Mouse (Mus musculus) G1E (cell line): Measurements from ENCODE around the gene Casq1.

Source experiments
- CTCF ChIP-seq: IDR thresholded peaks from 2 replicates; pipeline ENCODE4 v1.5.1; 2012; ENCODE audit warnings: low read depth, low read length, inconsistent platforms, mixed read lengths
- GATA1 ChIP-seq: IDR thresholded peaks from 2 replicates; pipeline ENCODE4 v1.6.1; 2012; ENCODE audit warnings: borderline replicate concordance, low read length, inconsistent platforms, mixed read lengths
- POLR2AphosphoS5 ChIP-seq: IDR thresholded peaks from 2 replicates; pipeline ENCODE4 v1.6.1; 2012; ENCODE audit warnings: low read depth, low read length, inconsistent platforms; ENCODE audit not compliant: insufficient replicate concordance
- TAL1 ChIP-seq: conservative IDR thresholded peaks from 2 replicates; pipeline ENCODE4 v1.6.1; 2012; ENCODE audit warnings: low read depth, low read length, inconsistent platforms, mixed read lengths

GRCm38 (mm10) chr1:172219451-172220406, at the start of gene Casq1:
- TF ChIP-seq GATA1 (no peak), CTCF (no peak), POLR2AphosphoS5 (no peak), TAL1 (no peak)
